Mouse (Mus musculus) lung, embryonic 14.5 days (tissue): ENCODE results near the gene Rcan2. TPM values are rescaled to one million over a fixed set of nuclear protein-coding genes. Genes with fewer than 3 reads are reported as not detected.

Experiments used
- ATAC-seq: fragments of 200-750 bp; cut with Nextera tagmentation; 2 replicates; pipeline ENCODE4 v1.8.0; 2017; ENCODE audit warnings: mild to moderate bottlenecking, moderate TSS enrichment, moderate library complexity; ENCODE audit not compliant: insufficient read depth
- DNase-seq: peaks from one replicate; pipeline ENCODE4 v3.0.0-alpha.2; 2015
- H3K27ac ChIP-seq: fragments of 300-500 bp; sonication (generic); 2 replicates; pipeline ENCODE4 v1.5.1; 2014; ENCODE audit warnings: low read depth, mild to moderate bottlenecking, moderate library complexity
- H3K27me3 ChIP-seq: fragments of 300-500 bp; sonication (generic); 2 replicates; pipeline ENCODE4 v1.6.1; 2014; ENCODE audit warnings: low read length, control low read depth; ENCODE audit not compliant: insufficient read depth
- H3K36me3 ChIP-seq: fragments of 300-500 bp; sonication (generic); 2 replicates; pipeline ENCODE4 v1.6.1; 2014; ENCODE audit warnings: control low read depth; ENCODE audit not compliant: insufficient read depth
- H3K4me1 ChIP-seq: fragments of 300-500 bp; sonication (generic); 2 replicates; pipeline ENCODE4 v1.6.1; 2014; ENCODE audit warnings: antibody characterized with exemption, control low read depth; ENCODE audit not compliant: insufficient read depth
- H3K4me2 ChIP-seq: fragments of 300-500 bp; sonication (generic); 2 replicates; pipeline ENCODE4 v1.6.1; 2014; ENCODE audit warnings: mild to moderate bottlenecking
- H3K4me3 ChIP-seq: fragments of 300-500 bp; sonication (generic); 2 replicates; pipeline ENCODE4 v1.5.1; 2014; ENCODE audit warnings: low read depth, low read length
- H3K9ac ChIP-seq: fragments of 300-500 bp; sonication (generic); 2 replicates; pipeline ENCODE4 v1.6.1; 2014
- H3K9me3 ChIP-seq: fragments of 300-500 bp; sonication (generic); 2 replicates; pipeline ENCODE4 v1.6.1; 2016; ENCODE audit warnings: low read depth, low read length, control low read depth
- CTCF ChIP-seq: IDR thresholded peaks from 2 replicates; pipeline ENCODE4 v1.5.1; 2016; ENCODE audit warnings: antibody characterized with exemption, low read depth
- WGBS: fragments of 180-500 bp; shearing (Covaris S2); extraction: QIAGEN DNeasy Blood & Tissue Kit; methylation state at CpG from one replicate; pipeline ENCODE4 v1.1.7; 2014; 5-methylcytosine and 5-hydroxymethylcytosine counted together
- polyA plus RNA-seq: library from polyadenylated mRNA; unstranded; fragments of >200 nt; fragmentation: Nextera tagmentation; extraction: Ambion mirVana; gene quantifications from 2 replicates; pipeline ENCODE4 v1.2.1, GENCODE M21; 2014

Rcan2 gene
- polyA plus RNA-seq = 3.7 and 4.2 TPM in 2 replicates

DNA sequence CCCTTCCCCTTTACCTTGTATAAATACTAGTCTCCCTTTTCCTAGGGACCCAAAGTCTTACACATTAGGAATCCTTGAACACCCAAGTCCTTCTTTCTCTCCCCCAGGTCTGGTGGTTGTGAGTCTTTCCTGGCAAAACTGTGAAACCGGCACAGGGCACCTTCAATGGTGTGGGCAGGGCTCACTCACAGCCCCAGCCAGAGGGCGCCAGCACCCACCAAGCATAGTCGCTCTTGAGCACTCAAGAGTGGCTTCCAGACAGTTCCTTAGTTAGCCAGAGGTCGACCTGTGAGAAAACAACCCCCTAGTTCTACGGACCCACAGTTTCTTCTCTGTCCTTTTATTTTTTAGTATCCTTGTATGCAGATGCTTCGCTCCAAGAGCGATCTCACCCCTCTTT lies at the start of gene Rcan2:
TSS of gene Rcan2 (plus strand) at position 275 of the 400 bp plus-strand sequence.
- no peaks in the 10 kb centered on the region for H3K36me3 ChIP-seq
- ATAC-seq = peak; percentile 81
- WGBS = 2% methylated on average over 7 of the region's 7 CpGs
- peak; percentile 71 for DNase-seq
- H3K4me1 ChIP-seq = no peaks in the 10 kb centered on the region
- peak within 1 kb of the TSS; percentile 51 for H3K4me3 ChIP-seq
- peaks cover 6% of the 10 kb centered on the region; the same call in 1 of the 2 replicates for H3K27me3 ChIP-seq
- peak; percentile 68 for TF ChIP-seq CTCF
- H3K4me2 ChIP-seq = peak within 1 kb of the TSS; percentile 94
- no peaks in the 10 kb centered on the region for H3K9me3 ChIP-seq
- no peak within 1 kb of the TSS for H3K27ac ChIP-seq
- peak within 1 kb of the TSS; percentile 53 for H3K9ac ChIP-seq

DNA sequence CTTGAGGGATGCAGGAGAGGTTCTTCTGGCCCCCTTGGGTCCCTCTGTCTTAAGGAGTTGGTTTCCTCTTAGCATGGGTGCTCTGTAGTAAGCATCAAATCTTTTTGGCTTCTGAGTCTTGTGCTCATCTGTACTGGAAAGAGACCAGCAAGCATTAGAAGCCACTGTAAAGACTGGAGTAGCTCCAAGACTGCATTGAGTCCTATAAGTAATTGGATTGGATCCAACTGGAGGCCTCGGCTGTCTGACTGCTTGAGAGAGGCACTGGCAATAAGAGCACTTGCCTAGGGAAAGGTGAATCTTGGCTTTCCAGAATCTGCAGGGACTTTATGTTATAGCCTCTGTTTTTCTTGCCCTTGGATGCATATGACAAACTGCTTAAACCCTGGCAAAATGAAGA lies 48.3 kb upstream of the Rcan2 start:
- no peaks in the 10 kb centered on the region for H3K27me3 ChIP-seq
- peak overlapping the region; percentile 36; the same call in 1 of the 2 replicates for H3K27ac ChIP-seq
- H3K4me2 ChIP-seq = no peak overlapping the region
- TF ChIP-seq CTCF = no peak
- H3K4me1 ChIP-seq = no peaks in the 10 kb centered on the region; the same call in 1 of the 2 replicates
- H3K4me3 ChIP-seq = no peak overlapping the region
- 29% methylated on average over 1 of the region's 1 CpGs for WGBS
- DNase-seq (peak; percentile 83), ATAC-seq (no peak)
- no peak overlapping the region for H3K9ac ChIP-seq
- H3K9me3 ChIP-seq = no peaks in the 10 kb centered on the region
- no peaks in the 10 kb centered on the region for H3K36me3 ChIP-seq

DNA sequence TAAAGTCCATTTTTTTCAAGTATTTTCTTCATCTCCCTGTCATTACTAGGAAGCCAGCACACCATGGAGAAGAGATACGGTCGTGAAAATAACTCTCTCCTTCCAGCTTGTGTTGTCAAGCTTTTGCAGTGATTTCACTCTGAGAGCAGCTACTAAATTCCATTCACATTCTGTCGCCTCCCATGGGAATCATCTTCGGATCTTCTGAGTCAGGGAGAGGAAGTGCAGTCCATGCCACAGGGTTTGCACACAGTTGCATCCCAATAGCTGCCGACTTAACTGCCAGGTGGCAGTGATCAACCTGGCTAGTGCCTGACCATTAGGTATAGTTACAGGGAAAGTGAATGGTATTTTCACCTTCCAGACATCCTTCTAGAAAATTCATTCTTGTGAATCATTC lies 46.5 kb upstream of the Rcan2 start:
- DNase-seq (peak; percentile 51), ATAC-seq (no peak)
- Histone ChIP-seq H3K9me3 (no peaks in the 10 kb centered on the region), H3K4me1 (no peaks in the 10 kb centered on the region; the same call in 1 of the 2 replicates), H3K9ac (no peak overlapping the region), H3K4me2 (no peak overlapping the region), H3K4me3 (no peak overlapping the region), H3K27ac (no peak overlapping the region), H3K36me3 (no peaks in the 10 kb centered on the region), H3K27me3 (no peaks in the 10 kb centered on the region)
- WGBS = 53% methylated on average over 5 of the region's 5 CpGs
- no peak for TF ChIP-seq CTCF

GRCm38 (mm10) chr17:43758607-43759259 lies 42.4 kb upstream of the Rcan2 start:
- Histone ChIP-seq H3K27ac (no peak overlapping the region), H3K9me3 (no peaks in the 10 kb centered on the region), H3K4me3 (no peak overlapping the region), H3K36me3 (no peaks in the 10 kb centered on the region), H3K4me1 (no peaks in the 10 kb centered on the region), H3K4me2 (peak overlapping the region; percentile 1; the same call in 1 of the 2 replicates), H3K27me3 (no peaks in the 10 kb centered on the region), H3K9ac (no peak overlapping the region)
- WGBS = 28% methylated on average over 15 of the region's 15 CpGs
- peak; percentile 50 for TF ChIP-seq CTCF
- peak; percentile 87 for DNase-seq
- peak; percentile 95 for ATAC-seq

DNA sequence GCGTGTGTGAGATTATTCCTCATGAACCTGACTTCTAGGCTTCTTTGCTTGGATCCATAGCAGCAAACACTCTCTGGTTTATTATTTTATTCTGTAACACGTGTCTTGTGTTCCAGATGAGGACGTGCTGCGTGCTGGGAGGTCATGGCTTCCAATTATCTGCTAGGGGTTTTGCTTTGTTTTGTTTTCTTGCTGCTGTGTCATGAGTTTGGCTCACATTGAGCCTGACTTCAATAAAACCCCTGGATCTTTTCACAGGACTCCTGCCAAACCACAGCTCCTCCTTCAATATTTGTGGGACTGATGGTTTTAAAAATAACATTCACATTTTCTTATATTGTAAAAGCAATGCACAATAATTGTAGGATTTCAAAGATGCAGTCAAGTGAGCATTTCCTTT lies 16.6 kb upstream of the Rcan2 start:
- Histone ChIP-seq H3K4me2 (no peak overlapping the region), H3K4me1 (no peaks in the 10 kb centered on the region), H3K9ac (no peak overlapping the region), H3K4me3 (no peak overlapping the region), H3K36me3 (no peaks in the 10 kb centered on the region), H3K27me3 (no peaks in the 10 kb centered on the region), H3K9me3 (no peaks in the 10 kb centered on the region), H3K27ac (no peak overlapping the region)
- DNase-seq = peak; percentile 66
- TF ChIP-seq CTCF = no peak
- ATAC-seq = peak; percentile 28; the same call in 1 of the 2 replicates
- 57% methylated on average over 4 of the region's 4 CpGs for WGBS

DNA sequence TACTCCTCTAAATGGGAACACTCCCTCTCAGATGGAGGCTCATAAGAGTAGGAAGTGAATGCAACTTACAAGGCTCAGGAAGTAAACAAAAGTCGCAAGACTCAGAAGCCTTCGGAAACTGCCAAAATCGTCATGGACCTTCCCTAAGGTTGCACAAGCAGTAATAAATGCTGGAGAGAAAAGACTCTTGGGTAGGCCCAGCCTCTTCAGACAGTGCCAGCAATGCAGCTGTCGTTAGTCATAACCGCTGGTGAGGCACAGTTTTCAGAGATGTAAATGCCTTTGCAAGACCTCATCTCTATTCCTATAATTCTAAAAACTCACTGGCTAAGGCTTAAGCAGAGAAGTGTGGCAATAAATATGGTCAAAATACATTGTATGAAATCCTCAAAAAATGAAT lies 12.9 kb upstream of the Rcan2 start:
- Histone ChIP-seq H3K9ac (no peak overlapping the region), H3K4me3 (no peak overlapping the region), H3K27me3 (no peaks in the 10 kb centered on the region), H3K36me3 (no peaks in the 10 kb centered on the region), H3K4me2 (no peak overlapping the region), H3K4me1 (no peaks in the 10 kb centered on the region), H3K27ac (no peak overlapping the region), H3K9me3 (no peaks in the 10 kb centered on the region)
- TF ChIP-seq CTCF = no peak
- no peak for DNase-seq
- ATAC-seq = no peak
- 89% methylated on average over 5 of the region's 5 CpGs for WGBS

- H3K27ac ChIP-seq = no peak overlapping the region
- no peak overlapping the region for H3K9ac ChIP-seq
- no peak for ATAC-seq
- no peak overlapping the region for H3K4me3 ChIP-seq
- no peak overlapping the region for H3K4me2 ChIP-seq
- TF ChIP-seq CTCF = no peak
- H3K9me3 ChIP-seq = no peaks in the 10 kb centered on the region
- H3K4me1 ChIP-seq = no peaks in the 10 kb centered on the region
- no peaks in the 10 kb centered on the region for H3K36me3 ChIP-seq
- DNase-seq = no peak
- H3K27me3 ChIP-seq = no peaks in the 10 kb centered on the region
These were observed 11.8 kb upstream of the Rcan2 start for GRCm38 (mm10) chr17:43789376-43789775.
